Mouse (Mus musculus) left cerebral cortex, postnatal 36 days (tissue): ENCODE results near the gene Slc45a1. TPM values are rescaled to one million over a fixed set of nuclear protein-coding genes. Genes with fewer than 3 reads are reported as not detected.

Experiments
- DNase-seq, 2 experiments: peaks; one replicate each; pipeline ENCODE4 v3.0.0; 2021 to 2022; ENCODE audit warnings: low spot score in 2 of 2, mixed read lengths in 1 of 2
- intact Hi-C: fragments of 180-260 bp; cut with DNase I; formaldehyde crosslinking; loops from one replicate; pipeline ENCODE4 v1.15.1; 2025
- total RNA-seq, 2 experiments: library from RNA; stranded (reverse); gene quantifications; 2 replicates each; pipeline ENCODE4 v1.2.3; 2021

The Slc45a1 gene
- total RNA-seq, 2 experiments from 2014 or later, result 43.0 to 53.0 TPM

GRCm38 (mm10) chr4:150663192-150663591, 11.2 kb upstream of the Slc45a1 start:
- no peak for DNase-seq
- intact Hi-C loops, result no loop called here

GRCm38 (mm10) chr4:150661886-150662285, 9.9 kb upstream of the Slc45a1 start:
- no peak for DNase-seq
- intact Hi-C loops, result no loop called here

GRCm38 (mm10) chr4:150659926-150660610, 8.1 kb upstream of the Slc45a1 start:
- intact Hi-C loops, result no loop called here
- DNase-seq, result no peak

GRCm38 (mm10) chr4:150656504-150656903, 4.5 kb upstream of the Slc45a1 start:
- intact Hi-C loops, result loop anchor here (2.0 kb wide), 2 partner anchors 198 to 242 kb away; no protein-coding TSS in a partner anchor
- no peak for DNase-seq

GRCm38 (mm10) chr4:150655989-150656388, 4.0 kb upstream of the Slc45a1 start:
- intact Hi-C loops, result loop anchor here (2.0 kb wide), 2 partner anchors 199 to 243 kb away; no protein-coding TSS in a partner anchor
- peak; percentile 83 to 84 for DNase-seq

- intact Hi-C loops, result no loop called here
- DNase-seq, result no peak
These were observed 1.2 kb upstream of the Slc45a1 start for GRCm38 (mm10) chr4:150653072-150653599.

GRCm38 (mm10) chr4:150649327-150649726, 2.6 kb downstream of the Slc45a1 start:
- intact Hi-C loops, result no loop called here
- DNase-seq, result no peak

GRCm38 (mm10) chr4:150644299-150644698, 7.7 kb downstream of the Slc45a1 start:
- DNase-seq, result no peak
- intact Hi-C loops, result no loop called here

GRCm38 (mm10) chr4:150636635-150637034, 15.3 kb downstream of the Slc45a1 start:
- DNase-seq, result no peak
- intact Hi-C loops, result no loop called here

GRCm38 (mm10) chr4:150635568-150635967, 16.4 kb downstream of the Slc45a1 start:
- intact Hi-C loops, result no loop called here
- no peak for DNase-seq

- intact Hi-C loops, result no loop called here
- no peak for DNase-seq
These were observed 22.7 kb downstream of the Slc45a1 start for GRCm38 (mm10) chr4:150629266-150629665.

GRCm38 (mm10) chr4:150625951-150626732, 25.8 kb downstream of the Slc45a1 start:
- no peak for DNase-seq
- intact Hi-C loops, result no loop called here

- intact Hi-C loops, result no loop called here
These were observed 26.5 kb downstream of the Slc45a1 start for GRCm38 (mm10) chr4:150625425-150625824.

GRCm38 (mm10) chr4:150624933-150625332, 27.0 kb downstream of the Slc45a1 start:
- DNase-seq, result no peak
- intact Hi-C loops, result no loop called here

More at GRCm38 (mm10) chr4:150625425-150625824, 26.5 kb downstream of the Slc45a1 start:
- no peak for DNase-seq

GRCm38 (mm10) chr4:150624214-150624823, 27.7 kb downstream of the Slc45a1 start:
- DNase-seq, result no peak
- intact Hi-C loops, result no loop called here

- no peak for DNase-seq
- intact Hi-C loops, result no loop called here
These were observed 29.3 kb downstream of the Slc45a1 start for GRCm38 (mm10) chr4:150622641-150623040.

GRCm38 (mm10) chr4:150619011-150619410, 33.0 kb downstream of the Slc45a1 start:
- DNase-seq, result no peak
- intact Hi-C loops, result no loop called here

- no peak for DNase-seq
- intact Hi-C loops, result no loop called here
These were observed 35.1 kb downstream of the Slc45a1 start for GRCm38 (mm10) chr4:150616841-150617240.

- intact Hi-C loops, result no loop called here
- DNase-seq, result no peak
These were observed 35.9 kb downstream of the Slc45a1 start for GRCm38 (mm10) chr4:150616029-150616420.
